Comparison of ENCODE assay signal across 11 mouse cellular contexts in the genomic region with DNA sequence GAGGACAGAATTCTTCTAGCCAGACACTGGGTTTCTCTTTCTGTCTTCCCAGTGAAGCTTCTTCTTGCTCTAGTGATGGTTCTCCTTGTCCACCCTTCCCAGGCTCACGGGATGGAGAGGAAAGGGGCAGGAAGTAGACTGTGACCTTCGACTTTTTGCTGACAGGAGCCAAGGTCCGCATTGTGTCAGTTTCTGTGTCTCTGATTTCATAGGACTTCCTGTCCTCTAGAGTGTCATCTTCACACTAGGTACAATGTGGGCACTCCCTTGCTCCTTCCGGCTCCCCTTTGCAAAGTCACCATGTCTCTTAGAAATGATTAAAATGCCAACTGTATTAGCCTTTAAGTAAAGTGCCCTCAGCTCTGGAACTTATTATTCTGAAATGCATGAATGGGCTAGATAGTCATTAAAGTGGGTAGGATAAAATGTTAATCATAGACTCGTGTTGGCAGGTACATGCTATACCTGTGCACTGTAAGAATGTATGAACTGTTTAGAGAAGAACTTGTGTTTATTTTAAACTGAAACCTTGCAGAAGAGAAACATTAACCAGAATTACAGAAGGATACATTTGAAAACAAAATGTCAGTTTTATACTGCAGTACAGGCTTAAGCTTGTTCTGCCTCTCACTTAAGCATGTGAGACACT.
DNase-seq lines count a peak whose midpoint lies in the region; ATAC-seq lines count a peak whose summit lies in the region.
"Had no signal": no experiment of that assay in that cellular context is flagged by ENCODE, and none has a peak within 500 bp of the region (broad histone marks: within the 10 kb centered on the region; RNA-seq: fewer than 3 reads in every experiment).

No protein-coding gene starts in this region.

- ATAC-seq in megakaryocyte, adult 5-6 weeks (ENCODE audit: poor library complexity, severe bottlenecking), result peak; percentile 74
- ATAC-seq: hindbrain, embryonic 16.5 days; midbrain, embryonic 13.5 days had no signal

- peak; percentile 8 for DNase-seq in lung, postnatal 10 days
- DNase-seq in lung, postnatal 14 days, result no peak
- peak; percentile 42 for DNase-seq in kidney, adult 9 months
- no peak for DNase-seq in T-cell, adult 2 months (ENCODE audit: low spot score)
- DNase-seq in spleen, adult 12 weeks (ENCODE audit: low spot score), result no peak
- DNase-seq in right cerebral cortex, adult 2 months (ENCODE audit: low spot score in 2 of 2), result no peak
- DNase-seq: layer of hippocampus, adult 9-11 months; liver, embryonic 13.5 days had no signal

Comparison
In these comparisons a context has a peak if more than half of its experiments do, and no peak if none do; other contexts are left out.
1. DNase-seq: peak in lung, postnatal 10 days (single experiment) and kidney, adult 9 months (single experiment); none in lung, postnatal 14 days (single experiment), T-cell, adult 2 months (single experiment), spleen, adult 12 weeks (single experiment) and right cerebral cortex, adult 2 months (0 of 2).